Mouse (Mus musculus) splenic B cell, adult 2 months (primary cell): Measurements from ENCODE around the gene Ctsz.

ENCODE experiments used
- DNase-seq: peaks from one replicate; pipeline ENCODE4 v3.0.0-alpha.2; 2011; ENCODE audit warnings: low read depth, low spot score
- H3K27me3 ChIP-seq: 2 replicates; pipeline ENCODE4 v1.6.1; 2012; ENCODE audit warnings: mild to moderate bottlenecking, low read length, moderate library complexity, mixed read lengths; ENCODE audit not compliant: control insufficient read depth, poor library complexity, insufficient read depth, severe bottlenecking
- H3K36me3 ChIP-seq: 2 replicates; pipeline ENCODE4 v1.6.1; 2012; ENCODE audit warnings: mild to moderate bottlenecking, low read length, moderate library complexity, mixed read lengths; ENCODE audit not compliant: control insufficient read depth, poor library complexity, insufficient read depth, severe bottlenecking

The Ctsz gene

GRCm38 (mm10) chr2:174434943-174435342 lies 3.9 kb downstream of the Ctsz start:
- H3K36me3 ChIP-seq = peaks cover 18% of the 10 kb centered on the region
- no peaks in the 10 kb centered on the region for H3K27me3 ChIP-seq
- no peak for DNase-seq

GRCm38 (mm10) chr2:174428996-174429591 lies 9.7 kb downstream of the Ctsz start:
- DNase-seq = no peak
- Histone ChIP-seq H3K36me3 (peaks cover 28% of the 10 kb centered on the region), H3K27me3 (no peaks in the 10 kb centered on the region)

- no peaks in the 10 kb centered on the region for H3K27me3 ChIP-seq
- no peak for DNase-seq
- H3K36me3 ChIP-seq = peaks cover 24% of the 10 kb centered on the region
Observed at GRCm38 (mm10) chr2:174428076-174428835, 10.6 kb downstream of the Ctsz start.

GRCm38 (mm10) chr2:174426856-174427255 lies 12.0 kb downstream of the Ctsz start:
- no peak for DNase-seq
- peaks cover 16% of the 10 kb centered on the region for H3K36me3 ChIP-seq

GRCm38 (mm10) chr2:174424301-174425085 lies 14.3 kb downstream of the Ctsz start:
- H3K27me3 ChIP-seq = no peaks in the 10 kb centered on the region
- peaks cover 17% of the 10 kb centered on the region for H3K36me3 ChIP-seq
- no peak for DNase-seq

More at GRCm38 (mm10) chr2:174426856-174427255, 12.0 kb downstream of the Ctsz start:
- no peaks in the 10 kb centered on the region for H3K27me3 ChIP-seq

- DNase-seq = no peak
- H3K36me3 ChIP-seq = peaks cover 8% of the 10 kb centered on the region
- H3K27me3 ChIP-seq = no peaks in the 10 kb centered on the region
Observed at GRCm38 (mm10) chr2:174421107-174421506, 17.7 kb downstream of the Ctsz start.

GRCm38 (mm10) chr2:174415731-174416310 lies 23.0 kb downstream of the Ctsz start, which contains the start of gene Nelfcd:
TSS of gene Nelfcd (plus strand) at chr2:174415804.
- DNase-seq = peak; percentile 99
- H3K36me3 ChIP-seq = peaks cover 3% of the 10 kb centered on the region; the same call in 1 of the 2 replicates

GRCm38 (mm10) chr2:174415001-174415730 lies 23.7 kb downstream of the Ctsz start:
- Histone ChIP-seq H3K27me3 (no peaks in the 10 kb centered on the region), H3K36me3 (peaks cover under 1% of the 10 kb centered on the region; the same call in 1 of the 2 replicates)
- DNase-seq = no peak

More at GRCm38 (mm10) chr2:174415731-174416310, 23.0 kb downstream of the Ctsz start, which contains the start of gene Nelfcd:
- no peaks in the 10 kb centered on the region for H3K27me3 ChIP-seq

GRCm38 (mm10) chr2:174413127-174413526 lies 25.7 kb downstream of the Ctsz start:
- DNase-seq = no peak
- Histone ChIP-seq H3K36me3 (no peaks in the 10 kb centered on the region), H3K27me3 (no peaks in the 10 kb centered on the region)

- Histone ChIP-seq H3K27me3 (no peaks in the 10 kb centered on the region), H3K36me3 (no peaks in the 10 kb centered on the region)
- DNase-seq = no peak
Observed at GRCm38 (mm10) chr2:174410222-174410621, 28.6 kb downstream of the Ctsz start.

- no peak for DNase-seq
- Histone ChIP-seq H3K36me3 (no peaks in the 10 kb centered on the region), H3K27me3 (no peaks in the 10 kb centered on the region)
Observed at GRCm38 (mm10) chr2:174400396-174400795, 38.4 kb downstream of the Ctsz start.

GRCm38 (mm10) chr2:174397881-174398280 lies 41.0 kb downstream of the Ctsz start:
- H3K36me3 ChIP-seq = no peaks in the 10 kb centered on the region
- no peaks in the 10 kb centered on the region for H3K27me3 ChIP-seq
- DNase-seq = no peak

- Histone ChIP-seq H3K27me3 (no peaks in the 10 kb centered on the region), H3K36me3 (no peaks in the 10 kb centered on the region)
- DNase-seq = no peak
Observed at GRCm38 (mm10) chr2:174397065-174397464, 41.8 kb downstream of the Ctsz start.

GRCm38 (mm10) chr2:174396643-174397042 lies 42.2 kb downstream of the Ctsz start:
- Histone ChIP-seq H3K27me3 (no peaks in the 10 kb centered on the region), H3K36me3 (no peaks in the 10 kb centered on the region)
- no peak for DNase-seq
